Mouse (Mus musculus): ENCODE data around the gene Aff1. TPM values are rescaled to one million over a fixed set of nuclear protein-coding genes. Genes with fewer than 3 reads are reported as not detected.

Gene Aff1
- polyA plus RNA-seq, 1 experiment from 2014 or later, result 6.7 TPM

DNA sequence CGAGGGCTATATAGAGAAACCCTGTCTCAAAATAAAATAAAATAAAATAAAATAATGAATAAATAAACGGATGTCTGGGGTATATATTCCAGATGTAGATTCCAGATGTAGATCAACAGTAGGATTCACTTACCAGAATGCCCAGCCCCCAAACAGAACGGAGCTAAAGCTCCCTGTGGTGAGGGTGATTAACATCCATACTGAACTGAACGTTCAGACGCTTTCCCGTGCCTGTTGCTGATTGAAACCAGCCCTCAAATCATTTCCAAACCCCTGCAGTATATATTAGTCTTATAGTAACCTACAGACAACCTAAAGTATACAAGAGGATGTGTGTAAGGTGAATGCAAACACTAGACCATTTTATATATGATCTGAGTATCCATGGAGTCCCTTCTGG is 17.7 kb upstream of the Aff1 start:
- Histone ChIP-seq H3K27ac (no peak overlapping the region), H3K27me3 (no peaks in the 10 kb centered on the region), H3K4me1 (no peaks in the 10 kb centered on the region), H3K4me3 (no peak overlapping the region), H3K4me2 (no peak overlapping the region), H3K9ac (no peak overlapping the region), H3K36me3 (no peaks in the 10 kb centered on the region), H3K9me3 (no peaks in the 10 kb centered on the region)
- no peak for ATAC-seq (ENCODE audit: borderline replicate concordance, extremely low read depth, low FRiP score, low TSS enrichment)
- 55% methylated on average over 6 of the region's 6 CpGs for WGBS

DNA sequence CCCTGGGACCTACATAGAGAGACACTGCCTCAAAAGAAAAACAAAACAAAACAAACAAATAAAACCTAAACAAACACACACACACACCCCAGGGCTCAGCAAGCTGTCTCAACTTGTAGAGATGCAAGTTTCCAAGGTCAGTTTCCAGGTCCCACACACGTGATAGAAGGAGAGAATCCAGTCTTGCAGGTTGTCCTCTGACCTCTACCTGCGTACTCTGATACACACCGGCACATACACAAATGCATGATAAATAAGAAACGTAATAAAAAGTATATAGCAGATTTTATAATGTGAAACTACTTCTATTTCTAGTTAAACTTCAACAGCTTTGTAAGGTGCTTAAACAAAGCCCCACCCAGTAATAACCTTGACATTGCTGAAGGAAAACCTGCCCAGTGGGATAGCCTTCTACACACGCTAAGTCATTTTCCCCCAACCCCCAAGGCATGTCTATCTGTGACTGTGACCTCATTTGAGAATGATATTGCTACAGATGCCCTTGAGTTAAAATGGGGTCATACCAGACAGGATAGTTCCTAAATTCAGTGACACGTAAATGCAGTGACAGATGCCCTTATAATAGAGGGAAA is 15.8 kb upstream of the Aff1 start:
- Histone ChIP-seq H3K4me1 (no peaks in the 10 kb centered on the region), H3K27ac (no peak overlapping the region), H3K4me2 (no peak overlapping the region), H3K27me3 (no peaks in the 10 kb centered on the region), H3K9ac (no peak overlapping the region), H3K4me3 (no peak overlapping the region), H3K36me3 (no peaks in the 10 kb centered on the region), H3K9me3 (no peaks in the 10 kb centered on the region)
- no peak for ATAC-seq (ENCODE audit: borderline replicate concordance, extremely low read depth, low FRiP score, low TSS enrichment)
- 84% methylated on average over 6 of the region's 6 CpGs for WGBS

DNA sequence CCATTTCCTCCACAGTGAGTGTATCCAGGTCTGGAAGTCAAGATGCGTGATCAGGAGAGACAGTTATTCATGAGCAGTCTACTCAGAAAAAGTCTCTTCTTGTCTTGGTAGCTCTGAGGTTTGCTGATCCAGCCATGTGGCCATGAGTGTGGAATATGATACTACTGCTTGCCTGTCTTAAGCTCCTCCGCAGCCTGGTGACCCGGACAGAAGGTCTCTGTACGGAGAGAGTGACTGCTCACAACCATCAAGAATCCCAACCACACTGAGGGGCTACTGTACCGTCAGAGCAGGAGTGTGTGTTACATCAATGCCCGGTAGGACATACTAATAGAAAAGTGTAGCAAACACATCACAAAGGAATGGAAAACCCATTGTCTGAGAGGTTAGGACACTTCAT is 14.3 kb upstream of the Aff1 start:
- Histone ChIP-seq H3K4me3 (no peak overlapping the region), H3K4me2 (no peak overlapping the region), H3K27me3 (no peaks in the 10 kb centered on the region), H3K9ac (no peak overlapping the region), H3K9me3 (no peaks in the 10 kb centered on the region), H3K36me3 (no peaks in the 10 kb centered on the region), H3K4me1 (no peaks in the 10 kb centered on the region), H3K27ac (no peak overlapping the region)
- 75% methylated on average over 6 of the region's 6 CpGs for WGBS
- no peak for ATAC-seq (ENCODE audit: borderline replicate concordance, extremely low read depth, low FRiP score, low TSS enrichment)

DNA sequence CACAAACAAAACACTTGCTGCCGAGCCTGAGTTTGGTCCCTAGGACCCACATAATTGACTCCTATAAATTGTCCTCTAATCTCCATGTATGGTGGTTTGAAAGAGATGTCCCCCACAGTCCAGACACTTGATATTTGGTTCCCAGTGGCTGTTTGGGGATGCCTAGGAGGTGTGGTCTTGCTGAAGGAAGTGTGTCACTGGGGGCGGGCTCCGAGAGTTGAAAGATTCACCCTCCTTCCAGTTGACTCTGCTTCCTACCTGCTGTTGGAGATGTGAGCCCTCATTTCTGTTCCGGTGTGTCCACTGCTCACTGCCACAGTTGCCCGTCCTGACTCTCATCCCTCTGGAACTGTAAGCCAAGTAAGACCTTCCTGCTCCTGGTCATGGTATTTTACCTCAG is 13.2 kb upstream of the Aff1 start:
- H3K9me3 ChIP-seq, result no peaks in the 10 kb centered on the region
- no peaks in the 10 kb centered on the region for H3K4me1 ChIP-seq
- no peak overlapping the region for H3K4me3 ChIP-seq
- no peak overlapping the region for H3K4me2 ChIP-seq
- no peak overlapping the region for H3K27ac ChIP-seq
- no peak overlapping the region for H3K9ac ChIP-seq
- no peak for ATAC-seq (ENCODE audit: borderline replicate concordance, extremely low read depth, low FRiP score, low TSS enrichment)
- no peaks in the 10 kb centered on the region for H3K27me3 ChIP-seq
- no peaks in the 10 kb centered on the region for H3K36me3 ChIP-seq
- WGBS, result 92% methylated on average over 5 of the region's 5 CpGs

DNA sequence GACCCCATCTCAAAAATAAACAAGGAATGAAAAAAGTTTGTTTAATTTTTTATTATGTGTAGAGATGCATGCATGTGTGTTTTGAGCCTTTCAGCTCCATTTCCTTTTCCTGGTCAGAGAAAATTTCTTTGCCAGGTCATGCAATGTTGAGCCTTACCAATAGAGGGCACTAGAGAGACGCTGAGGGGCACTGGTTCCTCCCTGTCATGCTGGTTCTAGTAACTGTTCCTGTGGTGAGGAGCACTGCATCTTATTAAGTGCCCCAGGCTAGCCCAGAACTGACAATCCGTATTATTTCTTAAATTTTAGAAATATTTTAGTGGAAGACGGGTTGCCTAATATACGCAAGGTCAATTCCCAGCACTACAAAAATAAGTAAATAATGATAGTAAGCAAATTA is 11.8 kb upstream of the Aff1 start:
- no peaks in the 10 kb centered on the region for H3K9me3 ChIP-seq
- no peak overlapping the region for H3K4me3 ChIP-seq
- no peaks in the 10 kb centered on the region for H3K4me1 ChIP-seq
- 44% methylated on average over 4 of the region's 4 CpGs for WGBS
- no peak overlapping the region for H3K9ac ChIP-seq
- no peaks in the 10 kb centered on the region for H3K36me3 ChIP-seq
- no peaks in the 10 kb centered on the region for H3K27me3 ChIP-seq
- no peak for ATAC-seq (ENCODE audit: borderline replicate concordance, extremely low read depth, low FRiP score, low TSS enrichment)
- no peak overlapping the region for H3K4me2 ChIP-seq
- no peak overlapping the region for H3K27ac ChIP-seq

DNA sequence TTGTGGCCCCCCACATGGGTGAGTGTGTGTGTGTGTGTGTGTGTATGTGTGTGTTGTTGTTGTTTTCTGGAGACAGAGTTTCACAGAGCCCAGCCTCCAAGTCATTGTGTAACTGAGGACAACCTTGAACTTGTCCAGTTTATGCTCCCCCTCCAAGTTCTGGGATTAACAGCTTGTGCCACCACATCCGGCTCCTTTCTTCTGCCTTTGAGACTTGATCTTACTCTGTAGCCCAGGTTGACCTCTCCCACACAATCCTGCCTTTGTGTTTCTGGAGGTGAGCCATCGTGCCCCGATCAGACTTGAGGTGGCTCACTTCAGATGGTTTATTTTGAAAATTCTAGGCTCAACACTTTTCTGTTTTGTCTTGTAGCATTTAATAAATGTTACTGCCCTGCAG is 10.3 kb upstream of the Aff1 start:
- no peak for ATAC-seq (ENCODE audit: borderline replicate concordance, extremely low read depth, low FRiP score, low TSS enrichment)
- Histone ChIP-seq H3K27me3 (no peaks in the 10 kb centered on the region), H3K27ac (no peak overlapping the region), H3K4me1 (no peaks in the 10 kb centered on the region), H3K9ac (no peak overlapping the region), H3K4me2 (no peak overlapping the region), H3K9me3 (no peaks in the 10 kb centered on the region), H3K36me3 (no peaks in the 10 kb centered on the region), H3K4me3 (no peak overlapping the region)
- WGBS, result 24% methylated on average over 3 of the region's 3 CpGs

DNA sequence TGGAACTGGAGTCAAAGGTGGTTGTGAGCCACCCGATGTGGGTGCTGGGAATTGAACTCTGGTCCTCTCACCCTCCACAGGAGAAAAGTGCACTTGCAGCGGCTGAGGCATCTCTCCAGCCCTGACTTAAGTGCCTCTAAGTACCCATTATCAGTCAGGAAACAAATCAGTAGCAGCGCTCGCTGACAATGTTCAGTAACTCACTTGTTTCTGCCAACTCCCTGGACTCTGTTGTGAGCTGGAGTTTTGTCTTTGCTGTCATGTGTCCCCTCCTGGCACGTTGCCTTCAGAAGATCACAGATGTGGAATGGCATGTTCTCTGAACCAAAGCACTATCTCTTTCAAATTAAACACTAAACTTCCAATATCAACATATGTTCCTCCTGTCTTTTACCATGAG is 2.5 kb upstream of the Aff1 start:
- H3K4me1 ChIP-seq, result peaks cover 14% of the 10 kb centered on the region
- no peak for ATAC-seq (ENCODE audit: borderline replicate concordance, extremely low read depth, low FRiP score, low TSS enrichment)
- WGBS, result 49% methylated on average over 5 of the region's 5 CpGs
- no peak overlapping the region for H3K9ac ChIP-seq
- H3K4me2 ChIP-seq, result no peak overlapping the region
- H3K9me3 ChIP-seq, result no peaks in the 10 kb centered on the region
- H3K27ac ChIP-seq, result no peak overlapping the region
- H3K27me3 ChIP-seq, result peaks cover 23% of the 10 kb centered on the region
- H3K4me3 ChIP-seq, result no peak overlapping the region
- H3K36me3 ChIP-seq, result no peaks in the 10 kb centered on the region

DNA sequence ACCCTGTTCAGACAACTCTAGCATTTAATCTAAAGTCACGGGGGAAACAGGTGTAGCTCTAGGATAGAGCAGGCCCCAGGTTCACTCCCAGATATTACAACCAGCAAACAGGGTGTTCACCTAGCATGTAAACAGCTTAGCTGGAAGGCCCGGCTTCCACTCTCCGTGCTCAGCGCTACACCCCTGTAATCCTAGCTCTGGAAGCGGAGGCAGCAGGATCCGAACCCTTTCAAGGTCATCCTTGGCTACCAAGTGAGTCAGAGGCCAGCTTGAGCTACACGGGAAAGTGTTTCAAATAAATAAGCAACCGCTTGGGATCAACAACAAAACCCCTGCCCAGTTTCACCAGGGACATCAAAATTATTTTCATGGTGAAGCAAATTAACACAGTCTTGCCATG is 2.0 kb upstream of the Aff1 start:
- Histone ChIP-seq H3K27ac (no peak overlapping the region), H3K9me3 (no peaks in the 10 kb centered on the region), H3K4me3 (no peak overlapping the region), H3K9ac (no peak overlapping the region), H3K4me2 (no peak overlapping the region), H3K27me3 (peaks cover 23% of the 10 kb centered on the region), H3K4me1 (peaks cover 14% of the 10 kb centered on the region), H3K36me3 (no peaks in the 10 kb centered on the region)
- ATAC-seq (ENCODE audit: borderline replicate concordance, extremely low read depth, low FRiP score, low TSS enrichment), result no peak
- 85% methylated on average over 8 of the region's 8 CpGs for WGBS

DNA sequence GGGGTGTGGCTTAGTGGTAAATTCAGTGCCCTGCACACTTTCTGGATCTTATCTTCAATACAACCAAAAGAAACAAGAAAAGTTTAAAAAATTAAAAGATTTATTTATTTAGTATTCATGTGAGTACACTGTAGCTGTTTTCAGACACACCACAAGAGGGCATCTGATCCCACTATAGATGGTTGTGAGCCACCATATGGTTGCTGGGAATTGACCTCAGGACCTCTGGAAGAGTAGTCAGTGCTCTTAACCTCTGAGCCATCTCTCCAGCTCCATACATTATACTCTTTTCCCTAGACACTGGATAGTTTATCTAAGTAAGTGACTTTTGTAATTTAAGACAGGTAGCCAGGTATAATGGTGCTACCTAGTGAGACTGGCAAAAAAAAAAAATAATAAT is 1.0 kb upstream of the Aff1 start:
- Histone ChIP-seq H3K36me3 (no peaks in the 10 kb centered on the region), H3K27ac (no peak overlapping the region), H3K4me1 (peaks cover 14% of the 10 kb centered on the region), H3K27me3 (peaks cover 23% of the 10 kb centered on the region), H3K9ac (no peak overlapping the region), H3K4me2 (peak overlapping the region; percentile 100; the same call in 1 of the 2 replicates), H3K4me3 (peak overlapping the region; percentile 72; the same call in 1 of the 2 replicates), H3K9me3 (no peaks in the 10 kb centered on the region)
- no peak for ATAC-seq (ENCODE audit: borderline replicate concordance, extremely low read depth, low FRiP score, low TSS enrichment)

DNA sequence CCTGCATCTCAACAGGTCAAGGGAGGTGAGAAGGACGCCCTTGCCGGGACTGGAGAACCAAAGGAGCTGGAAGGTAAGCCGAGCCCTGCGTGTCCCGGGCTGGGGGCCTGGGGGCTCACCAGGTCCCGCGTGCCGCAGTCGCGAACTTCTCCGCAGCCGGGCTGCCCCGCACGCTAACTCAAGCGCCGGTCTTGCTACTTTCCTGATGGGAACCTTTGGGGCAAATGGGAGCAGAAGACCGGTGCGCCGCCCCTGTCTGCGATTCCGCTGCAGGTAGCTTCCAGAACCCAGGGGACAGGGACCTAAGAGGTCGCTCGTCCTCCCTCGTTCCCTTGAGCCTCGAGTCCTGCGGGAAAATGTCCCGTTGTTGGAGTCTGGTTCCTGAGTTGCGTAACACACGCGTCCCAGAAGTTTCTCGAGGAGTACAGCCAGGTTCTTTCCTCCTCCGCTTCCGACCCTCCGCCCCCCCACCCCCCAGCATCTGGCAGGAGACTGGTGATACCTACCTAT is 412 bp downstream of the Aff1 start:
- WGBS, result under 1% methylated on average over 34 of the region's 34 CpGs
- Histone ChIP-seq H3K9me3 (no peaks in the 10 kb centered on the region), H3K4me3 (peak overlapping the region; percentile 72), H3K4me1 (peaks cover 14% of the 10 kb centered on the region), H3K36me3 (no peaks in the 10 kb centered on the region), H3K9ac (peak overlapping the region; percentile 48), H3K27ac (no peak overlapping the region), H3K27me3 (peaks cover 23% of the 10 kb centered on the region), H3K4me2 (peak overlapping the region; percentile 100)
- ATAC-seq (ENCODE audit: borderline replicate concordance, extremely low read depth, low FRiP score, low TSS enrichment), result peak; percentile 11

DNA sequence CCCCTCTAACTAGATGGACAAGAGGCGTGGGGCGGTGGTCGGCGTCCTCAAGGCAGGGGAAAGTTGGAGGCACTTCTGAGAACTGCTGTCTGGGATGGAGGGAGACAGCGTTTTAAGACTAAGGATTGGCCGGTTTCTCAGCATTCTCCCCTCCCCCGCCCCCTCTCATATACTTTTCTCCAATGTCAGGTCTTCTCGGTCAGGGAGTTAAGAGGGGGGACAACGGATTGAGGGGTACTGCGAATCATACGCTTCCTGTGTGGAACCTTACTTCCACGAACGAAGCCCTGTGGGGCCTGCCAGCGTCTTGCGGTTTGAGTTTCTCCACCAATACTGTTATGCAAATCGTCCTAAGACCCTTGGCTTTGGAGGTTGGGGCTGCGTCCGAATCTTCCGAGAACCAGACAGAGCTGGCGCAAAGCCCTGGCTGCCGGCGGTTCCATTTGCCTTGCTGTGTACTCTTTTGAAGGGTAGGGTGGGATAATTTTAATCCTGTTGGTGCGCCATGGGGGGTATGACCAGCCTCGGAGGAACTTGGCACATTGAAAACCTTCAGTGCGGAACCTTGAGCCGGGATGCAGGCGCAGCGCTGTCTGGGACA is 967 bp downstream of the Aff1 start:
- no peak for ATAC-seq (ENCODE audit: borderline replicate concordance, extremely low read depth, low FRiP score, low TSS enrichment)
- Histone ChIP-seq H3K4me3 (peak overlapping the region; percentile 72), H3K36me3 (no peaks in the 10 kb centered on the region), H3K4me2 (peak overlapping the region; percentile 100), H3K27me3 (peaks cover 23% of the 10 kb centered on the region), H3K9ac (peak overlapping the region; percentile 48; the same call in 1 of the 2 replicates), H3K9me3 (no peaks in the 10 kb centered on the region), H3K27ac (no peak overlapping the region), H3K4me1 (peaks cover 14% of the 10 kb centered on the region)
- 1% methylated on average over 28 of the region's 28 CpGs for WGBS

DNA sequence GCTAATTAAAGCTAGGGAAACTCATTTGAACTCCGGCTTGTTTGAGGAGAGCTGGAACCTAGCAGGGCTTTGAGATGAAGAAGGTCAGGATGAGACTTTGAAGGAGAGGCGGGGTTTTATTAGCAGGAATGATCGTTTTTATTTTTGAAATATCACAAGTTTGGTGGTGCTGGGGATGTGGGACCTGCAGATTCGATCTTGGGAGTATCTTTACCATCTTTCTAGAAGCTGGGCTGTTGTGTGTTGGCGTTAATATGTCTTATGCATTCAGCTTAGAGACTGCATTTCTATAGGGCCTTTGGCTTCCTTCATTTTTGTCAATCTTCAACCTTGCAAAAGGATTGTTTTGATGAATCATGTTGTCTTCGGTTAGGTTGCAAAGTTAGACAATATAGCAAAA is 1.9 kb downstream of the Aff1 start:
- Histone ChIP-seq H3K36me3 (no peaks in the 10 kb centered on the region), H3K4me1 (peaks cover 14% of the 10 kb centered on the region), H3K9me3 (no peaks in the 10 kb centered on the region), H3K4me3 (no peak overlapping the region), H3K9ac (no peak overlapping the region), H3K4me2 (peak overlapping the region; percentile 100; the same call in 1 of the 2 replicates), H3K27ac (no peak overlapping the region), H3K27me3 (peaks cover 23% of the 10 kb centered on the region)
- WGBS, result 59% methylated on average over 6 of the region's 6 CpGs
- ATAC-seq (ENCODE audit: borderline replicate concordance, extremely low read depth, low FRiP score, low TSS enrichment), result no peak
